Mouse (Mus musculus): ENCODE results near the gene Ide. TPM values are rescaled to one million over a fixed set of nuclear protein-coding genes. Genes with fewer than 3 reads are reported as not detected.

Gene Ide
- polyA plus RNA-seq, 1 experiment from 2014 or later = 46.1 TPM

GRCm38 (mm10) chr19:37320802-37321619 lies 16.6 kb downstream of the Ide start:
- Histone ChIP-seq H3K9me3 (no peaks in the 10 kb centered on the region), H3K4me3 (no peak overlapping the region), H3K4me1 (replicated peaks) (no peaks in the 10 kb centered on the region), H3K27ac (no peak overlapping the region), H3K27me3 (ENCODE audit: insufficient read depth, poor library complexity, severe bottlenecking) (no peaks in the 10 kb centered on the region), H3K36me3 (peaks cover 34% of the 10 kb centered on the region)
- no peak for DNase-seq (ENCODE audit: low spot score)
- WGBS = 92% methylated on average over 16 of the region's 16 CpGs

DNA sequence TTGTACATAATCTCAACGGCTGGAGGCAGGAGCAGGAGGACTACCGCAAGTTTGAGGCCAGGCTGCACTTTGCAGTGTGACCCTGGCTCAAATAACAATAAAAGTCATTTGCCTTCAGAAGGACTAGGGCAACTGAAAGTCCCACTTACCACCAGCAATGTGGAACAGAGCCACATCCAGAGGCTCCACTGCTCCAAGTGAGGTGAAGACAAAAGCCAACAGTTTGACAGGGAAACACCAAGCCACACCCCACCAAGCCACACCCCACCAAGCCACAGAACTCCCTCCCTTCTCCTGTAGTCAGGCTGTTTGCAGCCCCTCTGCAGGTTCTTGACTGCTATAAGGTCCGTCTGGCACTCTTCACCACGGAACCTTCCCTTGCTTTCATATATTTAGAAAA lies 20.3 kb downstream of the Ide start:
- Histone ChIP-seq H3K4me3 (no peak overlapping the region), H3K4me1 (replicated peaks) (no peaks in the 10 kb centered on the region), H3K27me3 (ENCODE audit: insufficient read depth, poor library complexity, severe bottlenecking) (no peaks in the 10 kb centered on the region), H3K36me3 (peaks cover 56% of the 10 kb centered on the region), H3K9me3 (no peaks in the 10 kb centered on the region), H3K27ac (no peak overlapping the region)
- no peak for DNase-seq (ENCODE audit: low spot score)
- 92% methylated on average over 4 of the region's 4 CpGs for WGBS

DNA sequence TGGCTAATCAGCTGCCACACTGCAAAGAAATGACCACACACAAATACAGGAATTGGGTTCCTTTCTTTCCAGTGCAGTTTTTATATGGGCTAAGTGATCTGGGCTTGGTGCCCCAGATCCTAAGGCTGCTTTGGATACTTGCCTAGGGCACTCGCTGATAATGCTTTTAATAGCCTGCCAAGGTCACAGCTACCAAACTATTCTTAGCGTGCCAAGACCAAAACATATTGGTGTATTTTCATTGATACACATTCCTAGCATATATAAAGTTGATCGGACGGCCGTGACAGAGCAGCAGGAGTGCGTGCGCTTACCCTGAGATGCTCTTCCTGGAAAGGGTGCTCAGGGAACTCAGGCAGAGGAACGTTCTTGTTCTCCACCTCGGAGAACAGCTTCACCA lies 22.6 kb downstream of the Ide start:
- no peaks in the 10 kb centered on the region for H3K9me3 ChIP-seq
- H3K27ac ChIP-seq = no peak overlapping the region
- H3K4me1 ChIP-seq (replicated peaks) = no peaks in the 10 kb centered on the region
- DNase-seq (ENCODE audit: low spot score) = no peak
- no peaks in the 10 kb centered on the region for H3K27me3 ChIP-seq (ENCODE audit: insufficient read depth, poor library complexity, severe bottlenecking)
- 95% methylated on average over 9 of the region's 9 CpGs for WGBS
- H3K36me3 ChIP-seq = peaks cover 64% of the 10 kb centered on the region
- H3K4me3 ChIP-seq = no peak overlapping the region

- DNase-seq (ENCODE audit: low spot score) = no peak
- H3K4me1 ChIP-seq (replicated peaks) = no peaks in the 10 kb centered on the region
- 91% methylated on average over 6 of the region's 6 CpGs for WGBS
- peaks cover 64% of the 10 kb centered on the region for H3K36me3 ChIP-seq
- no peak overlapping the region for H3K27ac ChIP-seq
- H3K9me3 ChIP-seq = no peaks in the 10 kb centered on the region
- H3K4me3 ChIP-seq = no peak overlapping the region
- no peaks in the 10 kb centered on the region for H3K27me3 ChIP-seq (ENCODE audit: insufficient read depth, poor library complexity, severe bottlenecking)
Measured at GRCm38 (mm10) chr19:37311426-37311825, 26.2 kb downstream of the Ide start.

DNA sequence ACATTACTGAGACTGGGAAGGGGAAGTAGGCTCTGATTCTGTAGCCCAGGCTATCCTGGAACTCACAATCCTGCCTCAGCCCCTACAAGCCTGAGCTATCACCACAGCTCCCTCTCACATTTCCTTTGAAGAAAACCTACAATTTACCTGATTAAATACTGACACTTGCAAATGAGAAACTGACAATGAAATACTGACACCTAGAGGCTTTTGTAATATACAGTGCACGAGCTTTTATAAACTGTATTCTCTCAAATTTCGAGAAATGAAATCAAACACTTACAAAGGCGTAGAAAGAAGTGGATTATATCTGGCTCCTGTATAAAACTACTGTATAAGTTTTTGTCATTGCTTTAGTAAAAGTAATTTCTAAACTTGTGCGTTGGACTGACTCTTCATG lies 27.5 kb downstream of the Ide start:
- Histone ChIP-seq H3K36me3 (peaks cover 54% of the 10 kb centered on the region), H3K4me1 (replicated peaks) (no peaks in the 10 kb centered on the region), H3K27ac (no peak overlapping the region), H3K9me3 (no peaks in the 10 kb centered on the region), H3K27me3 (ENCODE audit: insufficient read depth, poor library complexity, severe bottlenecking) (no peaks in the 10 kb centered on the region), H3K4me3 (no peak overlapping the region)
- WGBS = 93% methylated on average over 4 of the region's 4 CpGs
- DNase-seq (ENCODE audit: low spot score) = no peak

- Histone ChIP-seq H3K4me1 (replicated peaks) (peaks cover 5% of the 10 kb centered on the region; the same call in 1 of the 2 replicates), H3K27me3 (ENCODE audit: insufficient read depth, poor library complexity, severe bottlenecking) (no peaks in the 10 kb centered on the region), H3K27ac (no peak overlapping the region), H3K4me3 (no peak overlapping the region), H3K9me3 (no peaks in the 10 kb centered on the region), H3K36me3 (peaks cover 43% of the 10 kb centered on the region)
- no peak for DNase-seq (ENCODE audit: low spot score)
- WGBS = 92% methylated on average over 7 of the region's 7 CpGs
Measured at GRCm38 (mm10) chr19:37308941-37309340, 28.7 kb downstream of the Ide start.

DNA sequence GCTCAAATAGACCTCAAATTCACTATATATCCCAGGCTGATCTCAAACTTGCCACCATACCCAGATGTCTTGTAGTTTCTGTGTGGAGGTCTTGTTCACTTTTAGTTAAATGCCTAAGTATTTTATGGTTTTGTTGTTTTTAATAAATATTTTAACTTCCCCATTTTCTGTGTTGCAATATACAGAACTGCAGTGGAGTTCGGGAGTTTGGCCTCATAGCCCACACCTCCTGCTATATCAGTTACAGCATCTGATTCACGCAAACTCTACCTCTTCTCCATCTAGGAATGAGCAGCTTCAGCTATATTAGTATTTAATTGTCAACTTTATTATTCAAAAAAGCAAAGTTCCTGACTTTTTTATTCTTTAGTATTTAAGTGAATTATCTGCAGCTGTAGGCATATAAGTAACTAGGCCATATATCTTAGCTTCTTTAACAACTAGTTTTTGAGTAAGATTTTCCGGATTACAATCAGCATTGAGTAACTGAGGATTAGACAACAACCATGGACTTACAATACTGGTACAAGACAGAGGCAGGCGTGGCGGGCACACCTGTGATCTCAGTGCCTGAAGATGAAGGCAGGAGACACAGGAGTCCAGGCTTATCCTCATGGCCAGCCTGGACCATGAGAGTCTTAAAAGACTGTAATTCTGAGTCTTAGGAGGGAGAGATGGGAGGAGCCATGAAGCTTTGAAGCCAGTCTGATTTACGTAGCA lies 29.7 kb downstream of the Ide start:
- Histone ChIP-seq H3K4me1 (replicated peaks) (peaks cover 5% of the 10 kb centered on the region; the same call in 1 of the 2 replicates), H3K36me3 (peaks cover 40% of the 10 kb centered on the region), H3K4me3 (no peak overlapping the region), H3K9me3 (no peaks in the 10 kb centered on the region), H3K27me3 (ENCODE audit: insufficient read depth, poor library complexity, severe bottlenecking) (no peaks in the 10 kb centered on the region), H3K27ac (no peak overlapping the region)
- WGBS = 91% methylated on average over 6 of the region's 6 CpGs
- DNase-seq (ENCODE audit: low spot score) = no peak

GRCm38 (mm10) chr19:37306176-37306575 lies 31.5 kb downstream of the Ide start:
- peaks cover 5% of the 10 kb centered on the region; the same call in 1 of the 2 replicates for H3K4me1 ChIP-seq (replicated peaks)
- WGBS = 90% methylated on average over 3 of the region's 3 CpGs
- H3K27ac ChIP-seq = no peak overlapping the region
- H3K9me3 ChIP-seq = no peaks in the 10 kb centered on the region
- H3K36me3 ChIP-seq = peaks cover 30% of the 10 kb centered on the region
- no peaks in the 10 kb centered on the region for H3K27me3 ChIP-seq (ENCODE audit: insufficient read depth, poor library complexity, severe bottlenecking)
- no peak for DNase-seq (ENCODE audit: low spot score)
- no peak overlapping the region for H3K4me3 ChIP-seq

DNA sequence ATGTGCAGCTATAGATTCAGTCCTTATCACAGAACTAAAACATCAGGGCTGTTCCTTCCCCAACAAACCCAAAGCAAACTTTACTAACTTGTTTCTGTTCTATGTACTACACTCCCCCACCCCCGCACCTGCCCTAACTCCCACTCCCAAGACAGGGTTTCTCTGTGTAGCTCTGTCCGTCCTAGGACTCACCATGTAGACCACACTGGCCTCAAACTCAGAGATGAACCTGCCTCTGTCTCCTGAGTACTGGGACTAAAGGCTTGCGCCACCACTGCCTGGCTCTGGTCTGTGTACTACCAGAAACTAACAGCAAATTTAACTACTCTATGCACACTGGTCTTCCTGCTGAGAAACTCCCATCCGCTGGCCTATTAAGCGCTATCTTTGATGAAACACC lies 32.8 kb downstream of the Ide start:
- Histone ChIP-seq H3K4me3 (no peak overlapping the region), H3K36me3 (peaks cover 22% of the 10 kb centered on the region), H3K9me3 (no peaks in the 10 kb centered on the region), H3K4me1 (replicated peaks) (peaks cover 5% of the 10 kb centered on the region; the same call in 1 of the 2 replicates), H3K27me3 (ENCODE audit: insufficient read depth, poor library complexity, severe bottlenecking) (no peaks in the 10 kb centered on the region), H3K27ac (no peak overlapping the region)
- 92% methylated on average over 5 of the region's 5 CpGs for WGBS
- no peak for DNase-seq (ENCODE audit: low spot score)

DNA sequence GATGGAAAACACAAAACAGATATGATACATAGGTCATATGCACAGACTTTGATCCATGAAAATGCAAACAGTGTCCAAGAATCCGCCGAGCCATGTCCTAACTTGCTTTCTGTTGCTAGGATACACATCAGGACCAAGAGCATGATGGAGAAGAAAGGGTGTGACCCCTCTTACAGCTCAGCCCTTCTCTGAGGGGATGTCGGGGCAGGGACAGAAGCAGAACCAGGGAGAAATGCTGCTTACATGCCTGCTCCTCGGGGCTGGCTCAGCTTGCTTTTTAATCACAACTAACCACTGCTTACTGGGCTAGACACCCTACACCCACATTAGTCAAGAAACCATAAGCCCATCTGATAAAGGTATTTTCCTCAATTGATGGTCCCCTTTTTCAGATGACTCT lies 33.6 kb downstream of the Ide start:
- Histone ChIP-seq H3K36me3 (peaks cover 17% of the 10 kb centered on the region), H3K27me3 (ENCODE audit: insufficient read depth, poor library complexity, severe bottlenecking) (no peaks in the 10 kb centered on the region), H3K4me3 (no peak overlapping the region), H3K4me1 (replicated peaks) (peaks cover 5% of the 10 kb centered on the region; the same call in 1 of the 2 replicates), H3K9me3 (no peaks in the 10 kb centered on the region), H3K27ac (no peak overlapping the region)
- WGBS = 68% methylated on average over 4 of the region's 4 CpGs
- no peak for DNase-seq (ENCODE audit: low spot score)

DNA sequence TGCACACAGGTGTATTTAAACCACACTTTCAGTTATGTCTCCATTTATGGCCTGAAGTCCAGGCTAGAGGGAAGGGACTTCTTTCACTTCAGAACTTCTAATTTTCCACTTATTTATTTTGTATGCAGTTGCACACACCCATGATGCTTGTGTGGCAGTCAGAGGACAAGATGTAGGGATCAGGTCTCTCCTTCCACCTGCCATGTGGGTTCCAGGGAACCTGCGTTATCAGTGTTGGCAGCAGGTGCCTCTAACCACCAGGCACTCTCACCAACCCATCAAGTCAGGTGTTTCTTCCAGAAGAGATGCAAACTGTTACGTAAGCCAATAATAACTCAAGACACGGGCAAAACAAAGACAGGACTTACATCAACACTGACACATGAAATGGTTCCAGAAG lies 35.9 kb downstream of the Ide start:
- Histone ChIP-seq H3K4me3 (no peak overlapping the region), H3K9me3 (no peaks in the 10 kb centered on the region), H3K36me3 (peaks cover 13% of the 10 kb centered on the region), H3K27me3 (ENCODE audit: insufficient read depth, poor library complexity, severe bottlenecking) (no peaks in the 10 kb centered on the region), H3K4me1 (replicated peaks) (peaks cover 5% of the 10 kb centered on the region; the same call in 1 of the 2 replicates), H3K27ac (no peak overlapping the region)
- DNase-seq (ENCODE audit: low spot score) = peak; percentile 18
- 92% methylated on average over 3 of the region's 3 CpGs for WGBS

GRCm38 (mm10) chr19:37291676-37292075 lies 46.0 kb downstream of the Ide start:
- no peak overlapping the region for H3K27ac ChIP-seq
- 86% methylated on average over 4 of the region's 4 CpGs for WGBS
- peaks cover 7% of the 10 kb centered on the region; the same call in 1 of the 2 replicates for H3K36me3 ChIP-seq
- DNase-seq (ENCODE audit: low spot score) = no peak
- H3K4me3 ChIP-seq = no peak overlapping the region
- H3K9me3 ChIP-seq = no peaks in the 10 kb centered on the region
- no peaks in the 10 kb centered on the region for H3K27me3 ChIP-seq (ENCODE audit: insufficient read depth, poor library complexity, severe bottlenecking)
- H3K4me1 ChIP-seq (replicated peaks) = no peaks in the 10 kb centered on the region

DNA sequence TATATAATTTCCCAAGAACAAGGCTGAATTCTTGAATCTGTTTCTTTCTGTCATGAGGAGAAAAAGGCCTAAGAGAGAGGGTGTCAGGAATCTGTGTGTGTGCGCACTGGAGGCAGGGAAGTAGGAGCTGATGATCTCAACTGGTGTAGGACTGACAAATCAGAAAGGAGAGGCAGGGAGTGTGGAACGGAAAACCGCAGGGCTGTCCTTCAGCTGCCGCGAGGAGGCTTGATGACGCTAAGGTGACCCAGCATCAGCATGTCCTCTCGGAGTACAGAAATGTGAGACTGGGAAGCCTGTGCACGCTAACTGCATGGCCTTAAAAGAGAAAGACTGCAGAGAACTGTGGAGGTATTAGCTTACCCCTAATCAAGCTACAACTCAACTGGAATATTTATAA lies 46.7 kb downstream of the Ide start:
- Histone ChIP-seq H3K27ac (no peak overlapping the region), H3K36me3 (peaks cover 5% of the 10 kb centered on the region; the same call in 1 of the 2 replicates), H3K4me1 (replicated peaks) (no peaks in the 10 kb centered on the region), H3K9me3 (no peaks in the 10 kb centered on the region), H3K4me3 (no peak overlapping the region), H3K27me3 (ENCODE audit: insufficient read depth, poor library complexity, severe bottlenecking) (no peaks in the 10 kb centered on the region)
- 90% methylated on average over 8 of the region's 8 CpGs for WGBS
- no peak for DNase-seq (ENCODE audit: low spot score)

Data from hindbrain, embryonic 10.5 days (tissue).